Mouse (Mus musculus) hindbrain, embryonic 13.5 days (tissue): Measurements from ENCODE around the gene Vps35l. TPM values are rescaled to one million over a fixed set of nuclear protein-coding genes. Genes with fewer than 3 reads are reported as not detected.

Source experiments
- ATAC-seq: fragments of 200-750 bp; cut with Nextera tagmentation; 2 replicates; pipeline ENCODE4 v1.8.0; 2017; ENCODE audit warnings: moderate TSS enrichment; ENCODE audit not compliant: low FRiP score
- H3K27ac ChIP-seq: fragments of 300-500 bp; sonication (generic); 2 replicates; pipeline ENCODE4 v1.5.1; 2015; ENCODE audit warnings: inconsistent platforms, mild to moderate bottlenecking, moderate library complexity
- H3K27me3 ChIP-seq: fragments of 300-500 bp; sonication (generic); 2 replicates; pipeline ENCODE4 v1.6.1; 2015; ENCODE audit warnings: mild to moderate bottlenecking, inconsistent platforms
- H3K36me3 ChIP-seq: fragments of 300-500 bp; sonication (generic); 2 replicates; pipeline ENCODE4 v1.6.1; 2015; ENCODE audit warnings: mild to moderate bottlenecking, inconsistent platforms
- H3K4me1 ChIP-seq: fragments of 300-500 bp; sonication (generic); replicated peaks from 2 replicates; pipeline ENCODE4 v1.6.1; 2015; ENCODE audit warnings: inconsistent platforms
- H3K4me2 ChIP-seq: fragments of 300-500 bp; sonication (generic); 2 replicates; pipeline ENCODE4 v1.6.1; 2015; ENCODE audit warnings: inconsistent platforms, mild to moderate bottlenecking, moderate library complexity
- H3K4me3 ChIP-seq: fragments of 300-500 bp; sonication (generic); 2 replicates; pipeline ENCODE4 v1.5.1; 2015; ENCODE audit warnings: mild to moderate bottlenecking, inconsistent platforms
- H3K9ac ChIP-seq: fragments of 300-500 bp; sonication (generic); 2 replicates; pipeline ENCODE4 v1.6.1; 2015; ENCODE audit warnings: mild to moderate bottlenecking, inconsistent platforms
- H3K9me3 ChIP-seq: fragments of 300-500 bp; sonication (generic); 2 replicates; pipeline ENCODE4 v1.6.1; 2016; ENCODE audit warnings: inconsistent platforms
- WGBS: fragments of 180-500 bp; shearing (Covaris S2); methylation state at CpG from one replicate; pipeline ENCODE4 v1.1.7; 2015; 5-methylcytosine and 5-hydroxymethylcytosine counted together
- polyA plus RNA-seq: library from polyadenylated mRNA; unstranded; fragments of >200 nt; fragmentation: Nextera tagmentation; extraction: Ambion mirVana; gene quantifications from 2 replicates; pipeline ENCODE4 v1.2.1, GENCODE M21; 2015

The Vps35l gene
- polyA plus RNA-seq, 1 experiment from 2014 or later: 95.2 TPM

DNA sequence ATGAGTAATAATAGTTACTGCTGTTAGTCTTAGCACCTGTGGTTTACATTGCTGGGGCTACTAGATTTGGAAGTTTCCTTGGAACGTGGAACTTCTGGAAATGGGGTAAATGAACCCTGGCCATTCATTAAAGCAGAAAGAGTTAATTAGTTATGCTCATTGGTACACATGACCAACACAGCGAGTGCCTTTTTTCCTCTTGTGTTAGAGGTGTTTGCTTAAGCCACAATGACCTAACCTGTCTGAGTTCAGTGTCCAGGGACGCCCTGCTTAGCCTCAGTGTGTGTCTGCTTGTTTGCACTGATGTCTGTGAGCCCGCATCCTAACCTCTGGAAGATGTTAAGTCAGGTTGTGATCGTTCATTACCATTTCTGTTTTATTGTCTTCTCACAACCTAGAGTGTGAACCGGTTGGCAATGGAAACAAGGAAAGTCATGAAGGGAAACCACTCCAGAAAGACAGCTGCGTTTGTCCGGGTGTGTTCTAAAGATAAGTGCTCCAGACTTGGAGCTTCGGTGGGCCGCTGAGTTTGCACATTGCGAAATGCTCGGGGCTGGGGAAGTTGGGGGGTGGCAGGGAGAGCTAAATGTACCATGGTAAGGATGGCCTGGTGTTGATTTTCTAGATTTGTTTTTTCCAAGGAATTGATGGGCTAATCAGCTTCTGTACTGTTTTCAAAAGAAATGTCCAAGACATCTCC lies 71.5 kb downstream of the Vps35l start:
- Histone ChIP-seq H3K9ac (no peak overlapping the region), H3K27me3 (no peaks in the 10 kb centered on the region), H3K4me1 (peaks cover 12% of the 10 kb centered on the region), H3K27ac (no peak overlapping the region), H3K9me3 (no peaks in the 10 kb centered on the region), H3K4me2 (no peak overlapping the region), H3K36me3 (peaks cover 74% of the 10 kb centered on the region), H3K4me3 (no peak overlapping the region)
- WGBS: 83% methylated on average over 12 of the region's 12 CpGs
- ATAC-seq: no peak

DNA sequence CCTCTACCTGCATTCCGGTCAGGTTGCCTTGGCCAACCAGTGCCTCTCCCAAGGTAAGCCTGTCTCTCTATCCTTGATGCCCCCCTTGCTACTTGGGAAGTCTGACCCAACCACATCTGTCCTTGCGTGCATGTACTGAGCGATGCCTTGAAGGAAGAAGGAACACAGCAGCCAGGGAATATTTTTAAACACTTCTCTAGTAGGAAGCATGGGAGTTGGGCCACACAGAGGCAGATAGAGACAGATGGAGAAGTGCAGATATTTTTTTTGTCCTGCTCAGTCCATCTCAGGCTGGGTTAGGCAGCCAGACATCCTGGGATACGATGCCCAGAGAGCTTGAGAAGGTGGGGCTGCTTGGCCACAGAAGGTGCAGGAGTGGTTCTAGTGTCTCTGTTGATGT lies 73.6 kb downstream of the Vps35l start:
- Histone ChIP-seq H3K36me3 (peaks cover 83% of the 10 kb centered on the region), H3K4me2 (no peak overlapping the region), H3K9me3 (no peaks in the 10 kb centered on the region), H3K4me1 (no peaks in the 10 kb centered on the region), H3K9ac (no peak overlapping the region), H3K4me3 (no peak overlapping the region), H3K27ac (0 out of 2 replicates have a peak overlapping the region, but pooled peaks have one; percentile 20), H3K27me3 (no peaks in the 10 kb centered on the region)
- 96% methylated on average over 4 of the region's 4 CpGs for WGBS
- no peak for ATAC-seq

DNA sequence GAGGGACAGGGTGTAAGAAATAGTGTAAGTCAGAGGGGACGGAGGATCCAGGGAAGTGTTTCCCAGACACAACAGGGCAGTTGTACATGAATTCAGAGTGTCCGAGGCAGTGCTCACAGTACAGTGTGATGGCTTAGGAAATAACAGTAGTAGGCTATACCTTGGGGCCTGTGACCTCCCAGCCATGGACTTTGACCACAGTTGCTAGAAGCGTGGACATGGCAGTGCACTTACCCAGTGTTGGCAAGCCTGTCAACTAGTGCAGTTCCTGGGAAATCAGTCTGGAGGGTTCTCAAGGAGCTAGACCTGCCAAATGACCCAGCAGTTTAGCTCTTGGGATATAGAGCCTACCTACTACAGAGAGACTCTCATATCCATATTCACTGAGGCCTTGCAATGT lies 76.2 kb downstream of the Vps35l start:
- H3K4me2 ChIP-seq: no peak overlapping the region
- no peak overlapping the region for H3K4me3 ChIP-seq
- H3K27ac ChIP-seq: no peak overlapping the region
- no peak overlapping the region for H3K9ac ChIP-seq
- 91% methylated on average over 3 of the region's 3 CpGs for WGBS
- no peaks in the 10 kb centered on the region for H3K27me3 ChIP-seq
- H3K4me1 ChIP-seq: no peaks in the 10 kb centered on the region
- H3K36me3 ChIP-seq: peaks cover 76% of the 10 kb centered on the region
- ATAC-seq: no peak
- H3K9me3 ChIP-seq: no peaks in the 10 kb centered on the region

DNA sequence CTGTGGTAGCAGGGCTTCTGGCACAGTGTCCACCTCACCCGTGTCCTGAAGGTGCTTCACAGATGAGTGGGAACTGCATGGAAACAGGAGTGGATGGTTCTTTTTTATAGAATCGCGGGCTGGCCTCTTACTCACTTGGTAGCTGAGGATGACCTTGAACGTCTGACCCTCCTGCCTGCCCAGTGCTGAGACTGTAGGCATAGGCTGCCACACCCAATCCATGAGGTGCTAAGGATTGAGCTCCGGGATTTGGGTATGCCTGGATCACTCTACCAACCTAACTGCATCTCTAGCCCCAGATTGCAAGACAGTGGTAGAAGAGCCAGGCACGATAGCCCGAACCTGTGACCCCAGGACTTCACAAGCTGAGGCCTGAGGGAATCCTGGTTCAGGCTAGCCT lies 77.7 kb downstream of the Vps35l start:
- Histone ChIP-seq H3K27ac (no peak overlapping the region), H3K4me1 (no peaks in the 10 kb centered on the region), H3K4me3 (no peak overlapping the region), H3K4me2 (no peak overlapping the region), H3K27me3 (no peaks in the 10 kb centered on the region), H3K9me3 (no peaks in the 10 kb centered on the region), H3K36me3 (peaks cover 67% of the 10 kb centered on the region), H3K9ac (no peak overlapping the region)
- no peak for ATAC-seq
- WGBS: 97% methylated on average over 7 of the region's 7 CpGs

DNA sequence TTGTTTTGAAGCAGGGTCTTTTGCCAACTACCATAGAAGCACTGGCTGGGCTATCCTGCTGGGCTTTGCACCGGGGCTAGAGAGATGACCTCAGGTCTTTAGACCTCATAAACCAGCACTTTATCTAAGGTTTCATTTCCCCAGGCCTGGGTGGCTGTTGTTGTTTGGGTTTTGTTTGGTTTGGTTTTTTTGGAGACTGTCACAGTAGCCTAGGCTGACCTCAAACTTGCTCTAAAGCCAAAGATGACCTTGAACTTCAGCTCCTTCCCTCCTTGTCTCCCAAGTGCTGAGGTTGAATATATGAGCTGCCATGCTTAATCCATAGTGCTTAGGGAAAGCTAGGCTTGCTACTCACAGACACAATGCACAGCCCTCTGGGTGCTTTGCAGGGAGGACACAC lies 79.6 kb downstream of the Vps35l start:
- H3K27me3 ChIP-seq: no peaks in the 10 kb centered on the region
- no peak overlapping the region for H3K4me3 ChIP-seq
- no peak overlapping the region for H3K9ac ChIP-seq
- no peak overlapping the region for H3K4me2 ChIP-seq
- no peak for ATAC-seq
- WGBS: 95% methylated on average over 1 of the region's 1 CpGs
- H3K27ac ChIP-seq: no peak overlapping the region
- peaks cover 53% of the 10 kb centered on the region for H3K36me3 ChIP-seq
- no peaks in the 10 kb centered on the region for H3K9me3 ChIP-seq
- H3K4me1 ChIP-seq: peaks cover 8% of the 10 kb centered on the region; the same call in 1 of the 2 replicates

DNA sequence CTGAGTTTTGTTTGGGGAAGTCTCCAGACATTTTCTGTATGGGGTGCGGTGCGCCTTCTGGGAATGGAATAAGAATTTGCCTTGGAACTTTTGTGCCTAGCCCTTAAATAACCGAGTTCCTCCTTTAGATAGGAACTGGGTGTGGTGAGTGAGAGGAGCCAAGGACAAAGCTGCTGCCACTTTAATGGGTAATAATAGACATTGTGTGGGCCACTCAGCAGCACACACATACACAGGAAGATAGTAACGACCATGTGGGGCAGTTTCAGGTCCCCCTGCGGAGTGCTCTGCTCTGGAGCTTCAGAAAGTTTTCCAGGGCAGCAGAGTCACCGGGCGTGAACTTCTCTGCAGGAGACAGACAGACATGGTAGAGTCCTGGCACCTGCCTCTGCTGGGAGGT lies 81.3 kb downstream of the Vps35l start:
- Histone ChIP-seq H3K27me3 (no peaks in the 10 kb centered on the region), H3K4me3 (no peak overlapping the region), H3K36me3 (peaks cover 49% of the 10 kb centered on the region), H3K9ac (no peak overlapping the region), H3K4me2 (no peak overlapping the region), H3K4me1 (peaks cover 8% of the 10 kb centered on the region; the same call in 1 of the 2 replicates), H3K9me3 (no peaks in the 10 kb centered on the region), H3K27ac (no peak overlapping the region)
- no peak for ATAC-seq
- WGBS: 77% methylated on average over 7 of the region's 7 CpGs

DNA sequence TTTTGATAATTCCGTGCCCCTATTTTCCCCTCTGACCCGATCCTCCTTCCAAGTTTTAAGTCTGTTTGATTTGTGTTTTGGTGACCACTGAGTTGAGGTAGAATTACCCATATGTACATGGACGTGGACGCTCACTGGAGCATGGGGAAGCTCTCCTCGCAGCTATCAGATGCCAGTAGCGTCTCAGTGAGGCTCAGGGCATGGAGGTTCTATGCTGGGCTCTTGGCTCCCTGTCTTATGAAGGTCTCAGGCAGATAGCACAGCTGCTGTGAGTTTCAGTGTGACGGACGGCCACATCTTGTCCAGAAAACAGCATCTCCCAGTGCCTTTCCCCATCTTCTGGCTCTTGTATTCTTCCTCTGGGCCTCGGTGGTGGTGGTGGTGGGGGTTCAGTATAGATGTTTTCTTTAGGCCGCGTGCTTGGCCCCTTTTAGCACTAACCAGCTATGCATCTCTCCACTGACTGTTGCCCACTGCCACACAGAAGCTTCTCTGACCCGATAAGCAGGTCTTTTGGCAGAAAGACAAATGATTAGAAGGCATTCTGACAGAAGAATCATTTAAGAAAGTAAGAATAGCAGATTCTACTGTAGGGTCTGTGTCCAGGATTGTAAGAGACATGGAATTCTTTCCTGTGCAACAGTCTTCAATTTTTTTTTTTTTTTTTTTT lies 82.0 kb downstream of the Vps35l start:
- Histone ChIP-seq H3K36me3 (peaks cover 49% of the 10 kb centered on the region), H3K4me2 (no peak overlapping the region), H3K27me3 (no peaks in the 10 kb centered on the region), H3K9ac (no peak overlapping the region), H3K4me1 (peaks cover 8% of the 10 kb centered on the region; the same call in 1 of the 2 replicates), H3K4me3 (no peak overlapping the region), H3K27ac (no peak overlapping the region), H3K9me3 (no peaks in the 10 kb centered on the region)
- no peak for ATAC-seq
- 92% methylated on average over 12 of the region's 12 CpGs for WGBS

DNA sequence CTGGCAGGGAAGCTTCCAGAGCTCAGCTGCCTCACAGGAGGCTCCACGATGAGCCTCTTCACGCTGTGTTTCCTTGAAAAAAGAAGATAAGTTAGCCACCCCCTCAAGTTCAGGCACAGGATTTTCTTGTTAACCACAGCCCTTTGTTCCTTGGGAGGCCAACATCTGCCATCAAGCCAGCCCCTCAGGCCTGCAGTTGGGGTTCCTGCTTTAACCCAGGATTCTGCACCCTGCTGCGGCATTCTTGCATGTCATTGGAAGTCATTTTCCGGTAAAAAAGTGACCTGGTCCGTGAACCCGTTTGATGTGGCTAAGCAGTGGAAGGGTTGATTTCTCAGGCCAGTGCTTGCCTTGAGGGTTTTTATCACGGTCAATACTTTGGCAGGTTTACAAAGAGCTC lies 84.4 kb downstream of the Vps35l start:
- WGBS: 57% methylated on average over 7 of the region's 7 CpGs
- Histone ChIP-seq H3K27me3 (no peaks in the 10 kb centered on the region), H3K36me3 (peaks cover 47% of the 10 kb centered on the region)

DNA sequence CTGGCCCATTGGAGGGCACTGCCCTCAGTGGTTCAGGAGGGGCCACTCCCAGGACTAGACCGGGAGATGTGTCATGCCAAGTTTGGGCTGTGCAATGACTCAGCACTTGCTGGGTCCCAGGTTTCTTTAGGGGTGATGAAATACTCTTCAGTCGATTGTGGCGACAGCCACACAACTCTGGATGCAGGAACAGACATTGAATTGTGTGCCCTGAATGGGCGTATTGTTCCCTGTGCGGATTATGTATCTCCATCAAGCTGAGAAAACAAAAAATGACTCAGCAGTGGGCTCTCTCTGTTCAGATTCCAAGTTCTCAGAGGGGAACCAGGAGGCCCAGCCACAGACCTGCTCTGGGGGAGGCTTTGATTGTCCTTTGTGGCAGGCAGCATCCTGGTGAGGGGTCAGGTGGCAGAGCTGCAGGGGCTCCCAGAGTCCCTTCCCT lies 88.0 kb downstream of the Vps35l start:
- Histone ChIP-seq H3K4me3 (no peak overlapping the region), H3K27me3 (no peaks in the 10 kb centered on the region), H3K4me1 (peaks cover 17% of the 10 kb centered on the region), H3K36me3 (peaks cover 53% of the 10 kb centered on the region), H3K4me2 (no peak overlapping the region), H3K9ac (no peak overlapping the region), H3K9me3 (no peaks in the 10 kb centered on the region), H3K27ac (no peak overlapping the region)
- 27% methylated on average over 5 of the region's 5 CpGs for WGBS
- ATAC-seq: no peak

More for the DNA sequence above, 84.4 kb downstream of the Vps35l start:
- Histone ChIP-seq H3K4me1 (peaks cover 17% of the 10 kb centered on the region), H3K9me3 (no peaks in the 10 kb centered on the region), H3K4me2 (no peak overlapping the region), H3K27ac (peak overlapping the region; percentile 32; the same call in 1 of the 2 replicates), H3K9ac (no peak overlapping the region), H3K4me3 (no peak overlapping the region)
- ATAC-seq: no peak

DNA sequence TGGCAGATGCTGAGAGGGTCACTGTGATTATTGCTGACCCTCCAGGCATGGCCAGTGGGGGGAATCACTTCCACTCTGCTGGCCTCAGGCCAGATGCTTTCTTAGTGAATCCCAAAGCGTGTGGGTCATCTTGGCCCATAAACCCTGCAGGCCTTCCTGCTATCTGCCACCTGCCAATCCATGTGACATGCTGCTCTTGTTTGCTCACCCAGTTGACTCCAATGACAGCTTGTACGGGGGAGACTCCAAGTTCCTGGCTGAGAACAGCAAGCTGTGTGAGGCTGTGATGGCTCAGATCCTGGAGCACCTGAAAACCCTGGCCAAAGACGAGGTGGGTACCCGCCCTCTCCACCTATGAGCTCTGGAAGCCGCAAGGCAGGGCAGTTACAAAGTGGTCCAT lies 97.9 kb downstream of the Vps35l start:
- no peak overlapping the region for H3K27ac ChIP-seq
- H3K27me3 ChIP-seq: no peaks in the 10 kb centered on the region
- no peak overlapping the region for H3K4me3 ChIP-seq
- 91% methylated on average over 5 of the region's 5 CpGs for WGBS
- H3K4me2 ChIP-seq: no peak overlapping the region
- peaks cover 99% of the 10 kb centered on the region for H3K36me3 ChIP-seq
- H3K4me1 ChIP-seq: peaks cover 13% of the 10 kb centered on the region
- no peak for ATAC-seq
- H3K9me3 ChIP-seq: no peaks in the 10 kb centered on the region
- no peak overlapping the region for H3K9ac ChIP-seq

DNA sequence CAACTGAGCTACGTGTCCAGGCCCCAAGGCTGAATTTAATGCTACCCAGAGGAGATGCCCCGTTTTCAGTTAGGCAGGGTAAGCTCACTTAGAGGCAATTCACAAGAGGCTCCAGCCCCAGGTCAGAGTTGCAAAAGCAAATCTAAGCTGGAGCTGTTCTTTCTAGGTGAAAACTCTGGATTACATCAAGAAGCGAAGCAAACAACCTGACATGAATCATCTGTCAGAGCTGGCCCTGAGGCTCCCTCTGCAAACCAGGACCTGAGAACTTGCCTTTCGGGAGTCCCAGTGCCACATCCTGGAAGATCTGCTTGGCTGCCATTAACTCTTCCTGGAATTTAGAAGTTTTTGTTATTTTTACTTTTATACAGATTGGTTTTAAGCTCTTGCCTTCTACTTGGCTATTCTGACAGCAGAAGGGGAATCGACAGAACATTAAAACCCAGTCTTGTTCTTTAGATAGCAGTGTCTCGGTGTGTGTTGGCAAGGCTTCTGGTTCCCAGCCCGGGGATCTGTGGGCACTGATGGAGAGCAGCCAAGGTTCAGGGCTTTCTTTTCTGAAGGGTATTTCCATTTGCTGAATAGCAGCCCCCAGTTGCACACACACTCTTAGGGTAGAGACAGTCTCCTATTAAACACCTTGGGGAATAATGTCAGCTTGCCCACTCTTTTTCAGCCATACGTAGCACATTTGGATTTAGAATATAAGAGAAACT lies 101.2 kb downstream of the Vps35l start:
- Histone ChIP-seq H3K4me1 (peaks cover 13% of the 10 kb centered on the region), H3K4me2 (no peak overlapping the region), H3K27me3 (no peaks in the 10 kb centered on the region), H3K9ac (no peak overlapping the region), H3K27ac (peak overlapping the region; percentile 40; the same call in 1 of the 2 replicates), H3K36me3 (peaks cover 99% of the 10 kb centered on the region), H3K4me3 (no peak overlapping the region), H3K9me3 (no peaks in the 10 kb centered on the region)
- ATAC-seq: no peak; the same call in 1 of the 2 replicates
- 70% methylated on average over 8 of the region's 8 CpGs for WGBS

DNA sequence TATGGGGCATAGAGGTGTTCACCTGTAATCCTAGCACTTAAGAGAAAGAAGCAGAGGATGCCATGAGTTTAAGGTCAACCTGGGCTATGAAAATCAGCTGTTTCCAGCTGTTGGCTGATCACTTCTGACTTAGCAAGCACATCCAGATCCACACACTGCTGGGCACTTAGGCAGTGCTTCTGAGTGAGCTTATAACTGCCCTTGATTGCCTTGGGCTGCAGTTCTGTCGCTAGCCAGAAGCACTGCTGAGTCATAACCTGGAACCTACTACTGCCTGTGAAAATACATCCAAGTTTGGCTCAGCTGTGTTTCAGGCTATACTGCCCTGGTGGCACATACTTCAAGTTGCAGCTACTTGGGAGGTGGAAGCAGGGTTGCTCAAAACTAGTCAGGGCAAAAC lies 101.8 kb downstream of the Vps35l start:
- ATAC-seq: peak; percentile 43; the same call in 1 of the 2 replicates
- Histone ChIP-seq H3K36me3 (peaks cover 99% of the 10 kb centered on the region), H3K4me2 (no peak overlapping the region), H3K27me3 (no peaks in the 10 kb centered on the region), H3K27ac (no peak overlapping the region), H3K9ac (no peak overlapping the region), H3K9me3 (no peaks in the 10 kb centered on the region), H3K4me3 (no peak overlapping the region), H3K4me1 (peaks cover 13% of the 10 kb centered on the region)
- 68% methylated on average over 1 of the region's 1 CpGs for WGBS
